12 mouse cellular contexts compared by ENCODE assay signal in the genomic region with DNA sequence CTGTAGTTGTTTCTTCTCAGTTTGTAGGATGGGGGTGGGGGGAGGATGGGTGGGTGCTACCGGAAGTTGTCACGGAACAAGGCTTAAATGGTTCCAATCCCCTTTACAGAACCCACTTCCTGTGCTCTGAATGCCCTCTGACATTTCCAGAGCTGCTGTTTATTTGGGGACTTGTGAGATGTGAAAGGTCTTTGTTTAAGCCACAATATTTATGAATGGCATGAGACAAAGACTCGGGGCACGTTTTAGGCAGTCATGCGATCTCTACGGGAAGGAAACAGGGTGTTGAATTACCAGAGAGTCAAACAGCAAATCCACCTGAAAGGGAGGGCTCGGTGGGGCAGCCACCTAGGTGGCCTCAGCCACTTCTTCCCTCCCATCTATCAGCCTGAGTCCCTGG. TPM values are rescaled to one million over a fixed set of nuclear protein-coding genes. Genes with fewer than 3 reads are reported as not detected.
DNase-seq lines count a peak whose midpoint lies in the region; ATAC-seq lines count a peak whose summit lies in the region.
"Had no signal": no experiment of that assay in that cellular context is flagged by ENCODE, and none has a peak within 500 bp of the region (broad histone marks: within the 10 kb centered on the region; RNA-seq: fewer than 3 reads in every experiment).

No protein-coding gene starts in this region.

- no peaks in the 10 kb centered on the region for H3K36me3 ChIP-seq in embryonic facial prominence, embryonic 11.5 days (replicated peaks; ENCODE audit: control insufficient read depth, insufficient read depth, low read depth, low read length)

- ATAC-seq in embryonic facial prominence, embryonic 11.5 days (replicated peaks; ENCODE audit: insufficient number of reproducible peaks, low FRiP score, low TSS enrichment, low read depth) = no peak
- ATAC-seq: hindbrain, embryonic 16.5 days had no signal

- no peak overlapping the region for H3K27ac ChIP-seq in embryonic facial prominence, embryonic 11.5 days (replicated peaks; ENCODE audit: low read depth, low read length)

- H3K4me1 ChIP-seq in embryonic facial prominence, embryonic 11.5 days (ENCODE audit: control insufficient read depth, insufficient read depth, low read length) = no peaks in the 10 kb centered on the region

- H3K9ac ChIP-seq in embryonic facial prominence, embryonic 11.5 days (replicated peaks; ENCODE audit: low read length) = no peak overlapping the region

- DNase-seq in spleen, postnatal 36 days (ENCODE audit: low spot score in 2 of 2) = peak; percentile 54 to 58
- DNase-seq in spleen, postnatal 10 days (ENCODE audit: low spot score in 2 of 2) = no peak
- DNase-seq in embryonic facial prominence, embryonic 11.5 days (ENCODE audit: low spot score) = peak; percentile 57
- peak; percentile 23 for DNase-seq in mesoderm, embryonic 11.5 days (ENCODE audit: low read depth, low spot score)
- peak; percentile 58 for DNase-seq in thymus, postnatal 4 days
- DNase-seq in gastrocnemius, adult 18-20 months (ENCODE audit: low spot score) = no peak
- DNase-seq in retina, postnatal 1 day = no peak
- no peak for DNase-seq in frontal cortex, postnatal 36 days (ENCODE audit: low spot score in 2 of 2)
- DNase-seq: left cerebral cortex, postnatal 4 days had no signal

- no peak overlapping the region for H3K4me3 ChIP-seq in embryonic facial prominence, embryonic 11.5 days (ENCODE audit: low read depth, low read length)

- no peak overlapping the region for H3K4me2 ChIP-seq in embryonic facial prominence, embryonic 11.5 days (ENCODE audit: low read depth, low read length)
- H3K4me2 ChIP-seq: midbrain, embryonic 11.5 days had no signal

- no peaks in the 10 kb centered on the region for H3K9me3 ChIP-seq in embryonic facial prominence, embryonic 11.5 days (replicated peaks; ENCODE audit: control insufficient read depth, low read length)

- WGBS in embryonic facial prominence, embryonic 11.5 days = 3% methylated on average over 7 of the region's 7 CpGs

- no peaks in the 10 kb centered on the region for H3K27me3 ChIP-seq in embryonic facial prominence, embryonic 11.5 days (ENCODE audit: control insufficient read depth, insufficient read depth, low read length)

RNA-seq across cellular contexts. Expression of gene Cldn10, which starts 46.6 kb away (rescaled TPM):
- 2.1 and 2.2 TPM in 2 replicates for polyA plus RNA-seq in embryonic facial prominence, embryonic 11.5 days (2014; fragmentation: Nextera tagmentation; extraction: Ambion mirVana)
- total RNA-seq in gastrocnemius, adult 18-20 months (2021) = not detected
- total RNA-seq: MEL had no signal

Comparison
In these comparisons a context has a peak if more than half of its experiments do, and no peak if none do; other contexts are left out.
1. DNase-seq: peak in spleen, postnatal 36 days (2 of 2), embryonic facial prominence, embryonic 11.5 days (single experiment), mesoderm, embryonic 11.5 days (single experiment) and thymus, postnatal 4 days (single experiment); none in spleen, postnatal 10 days (0 of 2), gastrocnemius, adult 18-20 months (single experiment), retina, postnatal 1 day (single experiment) and frontal cortex, postnatal 36 days (0 of 2).